Mouse (Mus musculus) cerebellum, adult (tissue): ENCODE data around the gene Gm14288.
"Not testable (repeated sequence)": the region's sequence is repeated elsewhere in the genome, so short reads cannot be mapped to it uniquely, and the experiment has no call there.

ENCODE experiments used
- ATAC-seq: cut with Nextera tagmentation; 2 replicates; pipeline ENCODE4 v1.9.2; 2017; ENCODE audit warnings: mild to moderate bottlenecking, moderate library complexity, mixed read lengths; ENCODE audit not compliant: insufficient number of reproducible peaks, low FRiP score, low TSS enrichment

Gene Gm14288

GRCm38 (mm10) chr2:175800993-175801392, at the start of gene Gm14288:
Gene Gm14288, minus strand, starts transcription at chr2:175801093.
- not testable (repeated sequence) for ATAC-seq

GRCm38 (mm10) chr2:175741237-175741636, 59.7 kb downstream of the Gm14288 start, which contains the start of gene Gm2007:
Gene Gm2007, plus strand, starts transcription at chr2:175741537.
- not testable (repeated sequence) for ATAC-seq
